Mouse (Mus musculus) adrenal gland (tissue): Measurements from ENCODE around the gene Dhdds.

ENCODE experiments used
- intact Hi-C: fragments of 180-260 bp; cut with DNase I; formaldehyde crosslinking; loops from one replicate; pipeline ENCODE4 v1.15.1; 2025
- long read RNA-seq, 2 experiments: library from polyadenylated mRNA; unstranded; transcript quantifications; one replicate each; pipeline ENCODE4 v2.0.0; 2020; ENCODE audit warnings: borderline replicate concordance in 1 of 2; ENCODE audit not compliant: insufficient replicate concordance in 1 of 2

Dhdds gene
- long read RNA-seq, experiment 1, transcript Dhdds-209 (9 exons, 3,219 nt), result major isoform, 8 of 17 reads
- long read RNA-seq, experiment 1, partial matches to known transcripts, result 1 of 17 reads
- long read RNA-seq, experiment 1, other reads (novel, unspliced or antisense), result 5 of 17 reads
- long read RNA-seq, experiment 2, transcript Dhdds-209 (9 exons, 3,219 nt), result major isoform, 11 of 24 reads
- long read RNA-seq, experiment 2, partial matches to known transcripts, result 4 of 24 reads
- long read RNA-seq, experiment 2, other reads (novel, unspliced or antisense), result 6 of 24 reads

- intact Hi-C loops, result no loop called here
These were observed at the start of gene Dhdds for GRCm38 (mm10) chr4:134000466-134001438. Gene Dhdds (minus strand): TSS chr4:134000918.

- intact Hi-C loops, result no loop called here
These were observed 46.9 kb upstream of the Dhdds start for GRCm38 (mm10) chr4:134047648-134048047.

GRCm38 (mm10) chr4:134043041-134043440 is 42.3 kb upstream of the Dhdds start:
- intact Hi-C loops, result no loop called here

GRCm38 (mm10) chr4:134041317-134042123 is 40.8 kb upstream of the Dhdds start:
- intact Hi-C loops, result no loop called here

- intact Hi-C loops, result loop anchor here (2.0 kb wide), 1 partner anchor 51 kb away; no protein-coding TSS in a partner anchor
These were observed 35.2 kb upstream of the Dhdds start for GRCm38 (mm10) chr4:134035953-134036352.

GRCm38 (mm10) chr4:134025802-134026201 is 25.1 kb upstream of the Dhdds start:
- intact Hi-C loops, result no loop called here

GRCm38 (mm10) chr4:134020621-134021020 is 19.9 kb upstream of the Dhdds start:
- intact Hi-C loops, result no loop called here

GRCm38 (mm10) chr4:134019641-134020351 is 19.1 kb upstream of the Dhdds start:
- intact Hi-C loops, result no loop called here

- intact Hi-C loops, result no loop called here
These were observed 18.5 kb upstream of the Dhdds start for GRCm38 (mm10) chr4:134019210-134019609.

GRCm38 (mm10) chr4:134018779-134019145 is 18.0 kb upstream of the Dhdds start, which contains the start of gene Lin28a:
Gene Lin28a (minus strand): TSS chr4:134018841.
- intact Hi-C loops, result no loop called here

GRCm38 (mm10) chr4:134018038-134018778 is 17.5 kb upstream of the Dhdds start:
- intact Hi-C loops, result no loop called here

GRCm38 (mm10) chr4:134017201-134017865 is 16.6 kb upstream of the Dhdds start:
- intact Hi-C loops, result no loop called here

GRCm38 (mm10) chr4:134016767-134017166 is 16.0 kb upstream of the Dhdds start:
- intact Hi-C loops, result no loop called here

GRCm38 (mm10) chr4:134016208-134016607 is 15.5 kb upstream of the Dhdds start:
- intact Hi-C loops, result no loop called here

- intact Hi-C loops, result no loop called here
These were observed 12.3 kb upstream of the Dhdds start for GRCm38 (mm10) chr4:134012858-134013528.

GRCm38 (mm10) chr4:134011450-134012414 is 11.0 kb upstream of the Dhdds start:
- intact Hi-C loops, result no loop called here

GRCm38 (mm10) chr4:134009709-134010108 is 9.0 kb upstream of the Dhdds start:
- intact Hi-C loops, result no loop called here

GRCm38 (mm10) chr4:134006845-134007244 is 6.1 kb upstream of the Dhdds start:
- intact Hi-C loops, result no loop called here
